Mouse (Mus musculus) liver, postnatal 0 days (tissue): ENCODE results near the gene Tamm41.

ENCODE experiments used
- CTCF ChIP-seq: sonication (generic); IDR thresholded peaks from 2 replicates; pipeline ENCODE4 v1.5.1; 2016; ENCODE audit warnings: antibody characterized with exemption, low read depth
- EP300 ChIP-seq: IDR thresholded peaks from 2 replicates; pipeline ENCODE4 v1.6.1; 2016; ENCODE audit warnings: antibody characterized with exemption, low read depth, mild to moderate bottlenecking

DNA sequence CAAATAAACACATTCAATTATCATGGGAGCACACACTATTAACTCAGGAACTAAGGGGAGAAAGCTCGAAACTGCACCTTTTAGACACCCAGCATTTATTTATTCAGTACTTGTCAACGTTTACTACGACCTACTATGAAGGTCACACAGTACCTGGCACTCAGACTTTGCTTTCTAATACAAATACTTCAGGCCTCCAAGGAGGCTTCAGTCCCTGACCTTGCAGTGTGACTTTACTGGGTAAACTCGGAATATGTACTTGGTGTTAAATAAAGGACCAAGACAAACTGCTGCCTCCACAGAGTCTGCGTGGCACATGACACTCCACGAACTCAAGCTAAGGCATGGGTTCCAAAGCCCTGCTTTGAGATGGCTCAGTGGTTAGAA lies 78.7 kb downstream of the Tamm41 start:
- TF ChIP-seq CTCF (no peak), EP300 (no peak)
